Mouse (Mus musculus) cerebellum, adult 11 months (tissue): ENCODE data around the gene Rnaseh2b.
A peak's percentile ranks its signal among the peaks of the same experiment; 100 is the strongest.

Experiments used
- DNase-seq: peaks from one replicate; pipeline ENCODE4 v3.0.0; 2022

The Rnaseh2b gene

GRCm38 (mm10) chr14:62322581-62323344 lies 30.4 kb downstream of the Rnaseh2b start:
- DNase-seq, result no peak

- no peak for DNase-seq
Measured at GRCm38 (mm10) chr14:62323457-62323856, 31.1 kb downstream of the Rnaseh2b start.

- DNase-seq, result no peak
Measured at GRCm38 (mm10) chr14:62324943-62325342, 32.6 kb downstream of the Rnaseh2b start.

GRCm38 (mm10) chr14:62326026-62326425 lies 33.6 kb downstream of the Rnaseh2b start:
- DNase-seq, result no peak

- no peak for DNase-seq
Measured at GRCm38 (mm10) chr14:62327171-62327570, 34.8 kb downstream of the Rnaseh2b start.

GRCm38 (mm10) chr14:62328606-62329005 lies 36.2 kb downstream of the Rnaseh2b start:
- no peak for DNase-seq

DNA sequence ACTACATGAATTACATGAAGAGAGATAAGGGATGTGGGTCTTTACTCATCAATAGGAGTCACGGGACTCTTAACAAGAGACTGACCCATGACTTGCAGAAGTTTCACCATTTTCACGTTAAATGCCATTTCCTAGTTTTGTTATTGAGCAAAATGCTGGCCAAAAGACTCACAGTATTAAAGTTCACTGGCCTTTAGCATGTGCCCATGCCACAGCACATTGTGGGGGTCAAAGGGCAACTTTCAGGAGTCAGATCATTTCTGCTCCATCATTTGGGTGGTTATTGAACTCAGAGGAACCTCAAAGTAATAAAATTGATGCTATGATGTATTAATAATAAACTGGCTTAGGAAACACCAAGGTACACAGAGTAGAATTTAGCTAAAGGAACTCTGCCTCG lies 37.2 kb downstream of the Rnaseh2b start:
- DNase-seq, result no peak

GRCm38 (mm10) chr14:62331457-62331856 lies 39.1 kb downstream of the Rnaseh2b start:
- no peak for DNase-seq

- peak; percentile 85 for DNase-seq
Measured at GRCm38 (mm10) chr14:62331866-62332619, 39.7 kb downstream of the Rnaseh2b start.

DNA sequence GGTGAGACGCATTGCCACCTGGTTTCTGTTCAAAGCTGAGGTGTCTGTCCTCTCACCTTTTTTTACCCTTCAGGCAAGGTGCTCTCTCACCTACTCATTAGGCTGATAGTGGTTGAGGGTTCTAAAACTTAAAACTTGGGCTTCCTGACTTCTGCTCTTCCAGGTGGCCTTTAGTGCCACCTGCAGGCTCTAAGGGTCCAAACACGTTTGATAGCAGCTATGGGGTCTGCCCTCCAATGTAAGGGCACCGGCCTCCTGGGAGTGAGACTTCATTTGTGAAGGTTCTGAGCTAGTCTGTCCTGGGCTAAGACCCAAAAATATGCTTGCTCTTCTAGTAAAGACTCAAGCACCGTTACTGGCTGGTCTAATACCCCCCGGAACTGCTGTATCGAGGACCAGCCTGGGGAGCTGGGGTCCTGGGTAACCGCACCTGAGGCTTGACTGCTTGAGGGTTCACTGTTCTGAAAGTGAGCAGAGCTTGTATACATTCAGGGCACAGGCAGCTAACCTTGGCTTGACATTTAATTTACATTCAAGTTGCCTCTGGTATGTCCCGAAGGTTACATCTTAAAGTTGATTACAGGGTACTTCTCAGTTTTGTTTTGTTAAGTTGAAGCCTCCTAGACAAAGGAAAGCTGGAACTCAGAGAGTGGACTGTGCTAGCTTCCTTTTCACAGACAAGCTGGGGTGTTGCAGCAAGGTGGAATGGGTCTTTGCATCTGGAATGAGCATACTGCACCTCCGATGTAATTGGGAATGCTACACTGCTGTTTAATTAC lies 41.7 kb downstream of the Rnaseh2b start:
- DNase-seq, result no peak

- no peak for DNase-seq
Measured at GRCm38 (mm10) chr14:62339196-62339595, 46.8 kb downstream of the Rnaseh2b start.

GRCm38 (mm10) chr14:62341887-62342642 lies 49.7 kb downstream of the Rnaseh2b start:
- DNase-seq, result peak; percentile 38

- DNase-seq, result no peak
Measured at GRCm38 (mm10) chr14:62342643-62343144, 50.3 kb downstream of the Rnaseh2b start.

- DNase-seq, result no peak
Measured at GRCm38 (mm10) chr14:62346570-62346969, 54.2 kb downstream of the Rnaseh2b start.

- no peak for DNase-seq
Measured at GRCm38 (mm10) chr14:62347103-62347502, 54.7 kb downstream of the Rnaseh2b start.

DNA sequence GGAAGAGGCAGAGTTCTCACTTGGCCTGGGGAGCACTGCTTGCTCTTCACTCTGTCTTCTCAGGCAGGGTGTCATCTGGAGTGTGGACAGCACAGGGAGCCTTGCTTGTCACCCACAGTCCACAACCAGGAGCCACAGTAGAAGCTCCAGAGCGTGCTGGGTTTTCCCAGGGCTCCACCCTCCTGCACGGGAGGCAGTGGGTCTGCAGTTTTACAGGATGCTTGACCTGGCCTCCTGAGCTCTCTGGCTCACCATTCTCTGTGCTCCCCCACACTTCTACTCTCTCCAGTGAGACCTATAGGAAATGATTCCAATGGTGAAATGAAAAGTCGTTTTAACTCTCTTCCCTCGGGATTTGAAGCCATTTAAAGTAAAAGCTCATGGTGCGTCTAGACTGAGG lies 57.4 kb downstream of the Rnaseh2b start:
- no peak for DNase-seq

DNA sequence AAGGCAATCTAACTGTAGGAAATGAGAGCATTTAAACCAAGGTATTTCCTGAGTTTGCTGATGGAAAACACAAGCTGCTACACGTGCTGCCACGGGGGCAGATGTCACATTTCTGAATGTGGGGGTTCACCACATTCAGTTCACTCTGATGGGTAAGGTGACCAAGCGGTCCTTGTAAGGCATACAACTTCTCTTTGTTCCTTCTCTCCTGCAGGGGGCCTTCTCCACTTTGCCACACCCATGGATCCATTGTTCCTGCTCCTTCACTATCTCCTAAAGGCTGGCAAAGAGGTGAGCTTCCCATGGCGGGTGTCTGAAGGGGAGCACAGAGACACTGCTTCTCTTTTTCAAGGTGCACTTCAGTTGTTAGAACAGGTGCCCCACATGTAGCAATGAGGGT lies 57.8 kb downstream of the Rnaseh2b start:
- DNase-seq, result no peak

DNA sequence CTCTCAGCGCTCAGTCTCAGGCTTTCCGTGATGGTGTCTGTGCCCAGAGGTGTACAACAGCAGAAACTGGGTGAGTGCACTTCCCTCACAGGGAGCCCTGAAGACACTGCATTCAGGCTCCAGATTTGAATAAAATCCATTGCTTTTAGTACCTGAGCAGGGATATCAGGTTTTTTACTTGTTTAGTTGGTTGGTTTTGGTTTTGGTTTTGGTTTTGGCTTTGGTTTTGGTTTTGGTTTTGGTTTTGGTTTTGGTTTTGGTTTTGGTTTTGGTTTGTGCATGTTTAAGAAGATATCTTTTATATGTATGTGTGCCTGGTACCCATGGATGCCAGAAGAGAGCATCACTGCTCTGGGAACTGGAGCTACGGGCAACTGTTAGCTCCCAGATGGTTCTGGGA lies 58.5 kb downstream of the Rnaseh2b start:
- no peak for DNase-seq

DNA sequence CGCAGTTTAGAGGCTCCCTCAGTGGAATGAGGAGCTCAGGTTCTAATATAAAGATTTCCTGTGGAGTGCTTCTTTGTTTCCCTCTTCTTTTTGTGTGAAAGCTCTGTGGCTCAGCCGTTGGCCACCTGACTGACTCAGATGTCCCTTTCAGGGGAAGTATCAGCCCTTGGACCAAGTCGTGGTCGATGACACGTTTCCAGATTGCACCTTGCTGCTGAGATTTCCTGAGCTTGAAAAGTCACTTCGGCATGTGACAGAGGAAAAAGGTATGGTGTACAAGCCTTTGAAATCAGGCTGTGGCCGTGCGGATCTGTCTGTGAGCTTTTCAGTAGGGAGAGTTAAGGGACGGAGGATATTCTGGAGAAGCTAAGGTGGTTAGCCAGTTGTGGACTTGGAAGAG lies 61.0 kb downstream of the Rnaseh2b start:
- DNase-seq, result no peak

DNA sequence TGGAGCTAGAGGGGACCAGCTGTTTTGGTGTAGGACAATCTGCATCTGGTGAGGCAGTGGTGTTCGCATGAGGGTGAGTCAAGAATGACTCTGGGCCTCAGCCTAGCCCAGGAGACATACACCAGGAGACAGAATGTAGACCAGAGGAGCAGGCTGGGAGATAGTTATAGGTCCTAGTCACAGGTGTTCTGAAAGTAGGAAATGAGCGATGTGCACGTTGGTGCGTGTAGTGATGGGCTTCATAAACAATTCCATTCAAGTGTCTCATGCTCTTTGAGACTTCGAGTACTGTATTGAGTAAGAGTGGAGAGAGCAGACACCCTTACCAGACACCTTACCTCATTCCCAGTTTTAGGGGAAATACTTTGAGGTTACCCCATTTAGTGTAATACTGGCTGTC lies 61.4 kb downstream of the Rnaseh2b start:
- no peak for DNase-seq

- no peak for DNase-seq
Measured at GRCm38 (mm10) chr14:62355201-62355600, 62.8 kb downstream of the Rnaseh2b start.

- no peak for DNase-seq
Measured at GRCm38 (mm10) chr14:62361263-62361980, 69.0 kb downstream of the Rnaseh2b start.
